Mouse (Mus musculus) embryonic fibroblast, embryonic 13.5 days (primary cell): ENCODE data around the gene Gm20388.

Experiments
- CTCF ChIP-seq: IDR thresholded peaks from 2 replicates; pipeline ENCODE4 v1.5.1; 2011; ENCODE audit warnings: mild to moderate bottlenecking, control low read depth, low read length, moderate library complexity, borderline replicate concordance; ENCODE audit not compliant: insufficient read depth
- POLR2A ChIP-seq: IDR thresholded peaks from 2 replicates; pipeline ENCODE4 v1.6.1; 2011; ENCODE audit warnings: low read depth, mild to moderate bottlenecking, control low read depth, low read length, moderate library complexity

GRCm38 (mm10) chr8:120786753-120787152 is 876.1 kb downstream of the Gm20388 start:
- TF ChIP-seq CTCF (no peak), POLR2A (no peak)
